ENCODE assay signal across 26 mouse cellular contexts in genomic region chr14:122570862-122571261, GRCm38 (mm10). TPM values are rescaled to one million over a fixed set of nuclear protein-coding genes. Genes with fewer than 3 reads are reported as not detected.
DNase-seq lines count a peak whose midpoint lies in the region; ATAC-seq and TF ChIP-seq lines count a peak whose summit lies in the region.
"Had no signal": no experiment of that assay in that cellular context is flagged by ENCODE, and none has a peak within 500 bp of the region (broad histone marks: within the 10 kb centered on the region; RNA-seq: fewer than 3 reads in every experiment).

No protein-coding gene starts in this region.

- no peaks in the 10 kb centered on the region for H3K27me3 ChIP-seq in forebrain, embryonic 13.5 days
- H3K27me3 ChIP-seq in forebrain, postnatal 0 days (ENCODE audit: insufficient read depth, low read length): no peaks in the 10 kb centered on the region
- no peaks in the 10 kb centered on the region for H3K27me3 ChIP-seq in midbrain, embryonic 13.5 days
- no peaks in the 10 kb centered on the region for H3K27me3 ChIP-seq in midbrain, embryonic 16.5 days (ENCODE audit: control insufficient read depth, insufficient read depth, low read depth, low read length)
- H3K27me3 ChIP-seq in hindbrain, embryonic 14.5 days (ENCODE audit: control insufficient read depth, insufficient read depth, low read length): no peaks in the 10 kb centered on the region
- H3K27me3 ChIP-seq: heart, embryonic 15.5 days; liver, embryonic 12.5 days; Patski had no signal

- TF ChIP-seq POLR2A in brain, embryonic 14.5 days (IDR thresholded peaks at IDR 0.05; ENCODE audit: borderline replicate concordance, extremely low read depth, insufficient read depth, insufficient read length, poor library complexity, severe bottlenecking): no peak

- H3K27ac ChIP-seq in forebrain, embryonic 13.5 days: no peak overlapping the region
- no peak overlapping the region for H3K27ac ChIP-seq in forebrain, postnatal 0 days (ENCODE audit: low read depth, low read length)
- H3K27ac ChIP-seq in midbrain, embryonic 13.5 days: no peak overlapping the region
- no peak overlapping the region for H3K27ac ChIP-seq in midbrain, embryonic 16.5 days (ENCODE audit: low read length)
- H3K27ac ChIP-seq in hindbrain, embryonic 14.5 days: no peak overlapping the region
- H3K27ac ChIP-seq: heart, embryonic 10.5 days; heart, embryonic 15.5 days; left cerebral cortex, adult 2 months; liver, embryonic 12.5 days had no signal

- no peak overlapping the region for H3K4me2 ChIP-seq in forebrain, embryonic 13.5 days
- H3K4me2 ChIP-seq in forebrain, postnatal 0 days (ENCODE audit: low read depth): no peak overlapping the region
- H3K4me2 ChIP-seq in midbrain, embryonic 13.5 days (replicated peaks): no peak overlapping the region
- H3K4me2 ChIP-seq in midbrain, embryonic 16.5 days (ENCODE audit: low read length): no peak overlapping the region
- no peak overlapping the region for H3K4me2 ChIP-seq in hindbrain, embryonic 14.5 days (replicated peaks)
- H3K4me2 ChIP-seq: heart, embryonic 15.5 days; liver, embryonic 12.5 days had no signal

- DNase-seq in forebrain, postnatal 0 days: no peak
- DNase-seq in brain, embryonic 14.5 days (ENCODE audit: low read depth): peak; percentile 59
- DNase-seq in hindbrain, embryonic 14.5 days (ENCODE audit: low spot score): no peak
- DNase-seq in right cerebral cortex, postnatal 14 days: no peak
- no peak for DNase-seq in layer of hippocampus, postnatal 10 days (ENCODE audit: low spot score in 2 of 2)
- DNase-seq: adrenal gland, postnatal 14 days; cerebellum, adult 11-12 months; cerebellum, postnatal 10 days; gastrocnemius, postnatal 25 days; heart, adult 11 months; heart, postnatal 36 days; kidney, adult 11 months; kidney, postnatal 14 days; layer of hippocampus, adult 9-11 months; liver, postnatal 0 days; lung, postnatal 36 days; thymus, postnatal 4 days had no signal

- ATAC-seq in forebrain, embryonic 13.5 days: peak; percentile 27; the same call in 1 of the 2 replicates
- no peak for ATAC-seq in forebrain, postnatal 0 days
- ATAC-seq in midbrain, embryonic 13.5 days: 0 out of 2 replicates have a peak, but pooled peaks have one; percentile 40
- no peak for ATAC-seq in midbrain, embryonic 16.5 days
- ATAC-seq in hindbrain, embryonic 14.5 days (ENCODE audit: low FRiP score): peak; percentile 48; the same call in 1 of the 2 replicates
- ATAC-seq: inflammation-experienced regulatory T-cells, adult 6 months; liver, embryonic 12.5 days; liver, postnatal 0 days; Patski had no signal

- H3K9ac ChIP-seq in forebrain, embryonic 13.5 days: no peak overlapping the region
- no peak overlapping the region for H3K9ac ChIP-seq in forebrain, postnatal 0 days
- H3K9ac ChIP-seq in midbrain, embryonic 13.5 days (replicated peaks): no peak overlapping the region
- no peak overlapping the region for H3K9ac ChIP-seq in midbrain, embryonic 16.5 days (ENCODE audit: low read depth, low read length)
- H3K9ac ChIP-seq in hindbrain, embryonic 14.5 days: no peak overlapping the region
- H3K9ac ChIP-seq: heart, embryonic 15.5 days; liver, embryonic 12.5 days; liver, postnatal 0 days had no signal

- H3K9me3 ChIP-seq in forebrain, embryonic 13.5 days (replicated peaks): no peaks in the 10 kb centered on the region
- no peaks in the 10 kb centered on the region for H3K9me3 ChIP-seq in forebrain, postnatal 0 days (ENCODE audit: low read length)
- no peaks in the 10 kb centered on the region for H3K9me3 ChIP-seq in midbrain, embryonic 13.5 days
- no peaks in the 10 kb centered on the region for H3K9me3 ChIP-seq in midbrain, embryonic 16.5 days (replicated peaks; ENCODE audit: control insufficient read depth, low read length, poor library complexity, severe bottlenecking)
- H3K9me3 ChIP-seq in hindbrain, embryonic 14.5 days (ENCODE audit: control insufficient read depth, low read length): no peaks in the 10 kb centered on the region
- H3K9me3 ChIP-seq: heart, embryonic 10.5 days; heart, embryonic 15.5 days; liver, embryonic 12.5 days had no signal

- H3K4me1 ChIP-seq in forebrain, embryonic 13.5 days: peaks cover 4% of the 10 kb centered on the region
- H3K4me1 ChIP-seq in forebrain, postnatal 0 days (ENCODE audit: insufficient read depth): no peaks in the 10 kb centered on the region
- no peaks in the 10 kb centered on the region; the same call in 1 of the 2 replicates for H3K4me1 ChIP-seq in midbrain, embryonic 13.5 days (replicated peaks)
- H3K4me1 ChIP-seq in midbrain, embryonic 16.5 days (ENCODE audit: control insufficient read depth, insufficient read depth, low read length): no peaks in the 10 kb centered on the region; the same call in 1 of the 2 replicates
- H3K4me1 ChIP-seq in hindbrain, embryonic 14.5 days (replicated peaks; ENCODE audit: control insufficient read depth, insufficient read depth, low read length): no peaks in the 10 kb centered on the region
- H3K4me1 ChIP-seq: heart, embryonic 10.5 days; heart, embryonic 15.5 days; liver, embryonic 12.5 days had no signal

- WGBS in forebrain, embryonic 13.5 days: 64% methylated on average over 9 of the region's 9 CpGs
- 53% methylated on average over 9 of the region's 9 CpGs for WGBS in forebrain, postnatal 0 days
- WGBS in midbrain, embryonic 13.5 days: 72% methylated on average over 9 of the region's 9 CpGs
- 47% methylated on average over 9 of the region's 9 CpGs for WGBS in midbrain, embryonic 16.5 days
- 35% methylated on average over 9 of the region's 9 CpGs for WGBS in hindbrain, embryonic 14.5 days

- H3K36me3 ChIP-seq in forebrain, embryonic 13.5 days (ENCODE audit: poor library complexity, severe bottlenecking): no peaks in the 10 kb centered on the region
- no peaks in the 10 kb centered on the region for H3K36me3 ChIP-seq in forebrain, postnatal 0 days (ENCODE audit: insufficient read depth)
- no peaks in the 10 kb centered on the region for H3K36me3 ChIP-seq in midbrain, embryonic 13.5 days
- H3K36me3 ChIP-seq in midbrain, embryonic 16.5 days (ENCODE audit: control insufficient read depth, insufficient read depth, low read length): no peaks in the 10 kb centered on the region
- H3K36me3 ChIP-seq in hindbrain, embryonic 14.5 days (replicated peaks; ENCODE audit: control insufficient read depth, insufficient read depth): no peaks in the 10 kb centered on the region
- H3K36me3 ChIP-seq: heart, embryonic 10.5 days; heart, embryonic 15.5 days; liver, embryonic 12.5 days had no signal

- no peak overlapping the region for H3K4me3 ChIP-seq in forebrain, embryonic 13.5 days
- no peak overlapping the region for H3K4me3 ChIP-seq in forebrain, postnatal 0 days (ENCODE audit: low read depth, low read length)
- H3K4me3 ChIP-seq in midbrain, embryonic 13.5 days (replicated peaks): no peak overlapping the region
- H3K4me3 ChIP-seq in midbrain, embryonic 16.5 days (ENCODE audit: low read depth, low read length): no peak overlapping the region
- no peak overlapping the region for H3K4me3 ChIP-seq in hindbrain, embryonic 14.5 days (replicated peaks; ENCODE audit: low read length)
- H3K4me3 ChIP-seq: heart, embryonic 10.5 days; heart, embryonic 15.5 days; left cerebral cortex, adult 2 months; liver, embryonic 12.5 days had no signal

- TF ChIP-seq CTCF in forebrain, postnatal 0 days (IDR thresholded peaks at IDR 0.05; ENCODE audit: low read depth): no peak
- TF ChIP-seq CTCF in brain, embryonic 14.5 days (IDR thresholded peaks at IDR 0.05; ENCODE audit: borderline replicate concordance, extremely low read depth, insufficient read depth, insufficient read length): no peak

RNA-seq across cellular contexts. Expression of gene Pcca, which starts 36.7 kb away (rescaled TPM):
- 25.2 and 27.1 TPM in 2 replicates for polyA plus RNA-seq in forebrain, embryonic 13.5 days (2015; fragmentation: Nextera tagmentation; extraction: Ambion mirVana)
- total RNA-seq in forebrain, postnatal 0 days (2014; rRNA removed): 11.9 and 12.4 TPM in 2 replicates
- polyA plus RNA-seq in forebrain, postnatal 0 days (2015; fragmentation: Nextera tagmentation; extraction: Ambion mirVana): 23.8 and 29.4 TPM in 2 replicates
- polyA plus RNA-seq in midbrain, embryonic 13.5 days (2015; fragmentation: Nextera tagmentation; extraction: Ambion mirVana): 24.2 and 27.4 TPM in 2 replicates
- 25.9 and 38.5 TPM in 2 replicates for polyA plus RNA-seq in midbrain, embryonic 16.5 days (2015; fragmentation: Nextera tagmentation; extraction: Ambion mirVana)
- polyA plus RNA-seq in brain, embryonic 14.5 days (2012; rRNA removed): 22.4 and 22.7 TPM in 2 replicates
- polyA plus RNA-seq in hindbrain, embryonic 14.5 days (2014; fragmentation: Nextera tagmentation; extraction: Ambion mirVana): 27.2 and 34.6 TPM in 2 replicates
- 10 to 100 TPM; 32.5 to 49.2 TPM for total RNA-seq in layer of hippocampus, postnatal 10 days (2021)

Comparison
In these comparisons a context has a peak if more than half of its experiments do, and no peak if none do; other contexts are left out.
1. ATAC-seq: peak in forebrain, embryonic 13.5 days (single experiment), midbrain, embryonic 13.5 days (single experiment) and hindbrain, embryonic 14.5 days (single experiment); none in forebrain, postnatal 0 days (single experiment) and midbrain, embryonic 16.5 days (single experiment).